ENCODE assay signal across 18 mouse cellular contexts in genomic region chr1:176823889-176824288, GRCm38 (mm10). TPM values are rescaled to one million over a fixed set of nuclear protein-coding genes. Genes with fewer than 3 reads are reported as not detected.
DNase-seq lines count a peak whose midpoint lies in the region; ATAC-seq and TF ChIP-seq lines count a peak whose summit lies in the region.
"Had no signal": no experiment of that assay in that cellular context is flagged by ENCODE, and none has a peak within 500 bp of the region (broad histone marks: within the 10 kb centered on the region; RNA-seq: fewer than 3 reads in every experiment).

No protein-coding gene starts in this region.

- DNase-seq in heart, postnatal 36 days: no peak
- DNase-seq in lung, postnatal 36 days: peak; percentile 43
- no peak for DNase-seq in lung, postnatal 4 days
- no peak for DNase-seq in heart, postnatal 0 days (ENCODE audit: low spot score)
- DNase-seq in splenic B cell, adult 2 months (ENCODE audit: low read depth, low spot score): peak; percentile 58
- no peak for DNase-seq in cerebellum, adult 11-12 months
- DNase-seq: cerebellum, postnatal 36 days; gastrocnemius, postnatal 10 days; layer of hippocampus, adult 9-11 months; thymus, postnatal 4 days had no signal

- H3K9me3 ChIP-seq in heart, embryonic 12.5 days (replicated peaks): no peaks in the 10 kb centered on the region
- no peaks in the 10 kb centered on the region for H3K9me3 ChIP-seq in heart, postnatal 0 days (replicated peaks; ENCODE audit: control insufficient read depth, low read length)
- H3K9me3 ChIP-seq: embryonic facial prominence, embryonic 15.5 days; forebrain, embryonic 13.5 days; hindbrain, embryonic 15.5 days; midbrain, embryonic 15.5 days had no signal

- H3K4me3 ChIP-seq in heart, embryonic 12.5 days: no peak overlapping the region
- H3K4me3 ChIP-seq in heart, postnatal 0 days (ENCODE audit: low read depth, low read length): no peak overlapping the region
- H3K4me3 ChIP-seq: embryonic facial prominence, embryonic 15.5 days; forebrain, embryonic 13.5 days; hindbrain, embryonic 15.5 days; midbrain, embryonic 15.5 days had no signal

- no peak for TF ChIP-seq CTCF in heart, postnatal 0 days (IDR thresholded peaks at IDR 0.05; ENCODE audit: low read depth)

- TF ChIP-seq EP300 in heart, postnatal 0 days (IDR thresholded peaks at IDR 0.05; ENCODE audit: low read depth): no peak

- ATAC-seq in heart, embryonic 12.5 days (ENCODE audit: insufficient number of reproducible peaks, low FRiP score): no peak
- peak; percentile 44; the same call in 1 of the 2 replicates for ATAC-seq in heart, postnatal 0 days (ENCODE audit: insufficient read depth, low read depth)
- ATAC-seq: CD4-positive, CD25-positive, alpha-beta regulatory T cell, adult 4 months; forebrain, embryonic 13.5 days; midbrain, embryonic 15.5 days; Patski had no signal

- H3K9ac ChIP-seq in heart, embryonic 12.5 days: 0 out of 2 replicates have a peak overlapping the region, but pooled peaks have one; percentile 8
- 0 out of 2 replicates have a peak overlapping the region, but pooled peaks have one; percentile 33 for H3K9ac ChIP-seq in heart, postnatal 0 days (replicated peaks; ENCODE audit: low read depth, low read length)
- H3K9ac ChIP-seq: embryonic facial prominence, embryonic 15.5 days; forebrain, embryonic 13.5 days; hindbrain, embryonic 15.5 days; midbrain, embryonic 15.5 days had no signal

- no peaks in the 10 kb centered on the region for H3K36me3 ChIP-seq in heart, embryonic 12.5 days
- no peaks in the 10 kb centered on the region for H3K36me3 ChIP-seq in heart, postnatal 0 days (replicated peaks; ENCODE audit: control insufficient read depth, insufficient read depth, low read length)
- no peaks in the 10 kb centered on the region; the same call in 1 of the 2 replicates for H3K36me3 ChIP-seq in splenic B cell, adult 2 months (ENCODE audit: control insufficient read depth, insufficient read depth, low read length, poor library complexity, severe bottlenecking)
- H3K36me3 ChIP-seq: embryonic facial prominence, embryonic 15.5 days; hindbrain, embryonic 15.5 days; midbrain, embryonic 15.5 days had no signal

- H3K4me2 ChIP-seq in heart, embryonic 12.5 days: peak overlapping the region; percentile 38
- H3K4me2 ChIP-seq in heart, postnatal 0 days (ENCODE audit: low read depth, low read length): peak overlapping the region; percentile 44
- H3K4me2 ChIP-seq: embryonic facial prominence, embryonic 15.5 days; forebrain, embryonic 13.5 days; hindbrain, embryonic 15.5 days; midbrain, embryonic 15.5 days had no signal

- peaks cover 59% of the 10 kb centered on the region for H3K4me1 ChIP-seq in heart, embryonic 12.5 days (replicated peaks)
- peaks cover 35% of the 10 kb centered on the region for H3K4me1 ChIP-seq in heart, postnatal 0 days (ENCODE audit: control insufficient read depth, insufficient read depth)
- H3K4me1 ChIP-seq: embryonic facial prominence, embryonic 15.5 days had no signal

- WGBS in heart, embryonic 12.5 days: 35% methylated on average over 8 of the region's 8 CpGs
- 24% methylated on average over 8 of the region's 8 CpGs for WGBS in heart, postnatal 0 days

- no peaks in the 10 kb centered on the region for H3K27me3 ChIP-seq in heart, embryonic 12.5 days (replicated peaks)
- H3K27me3 ChIP-seq in heart, postnatal 0 days (ENCODE audit: control insufficient read depth, insufficient read depth, low read length): no peaks in the 10 kb centered on the region
- H3K27me3 ChIP-seq in splenic B cell, adult 2 months (ENCODE audit: control insufficient read depth, insufficient read depth, low read length, poor library complexity, severe bottlenecking): no peaks in the 10 kb centered on the region
- H3K27me3 ChIP-seq: embryonic facial prominence, embryonic 15.5 days; forebrain, embryonic 13.5 days; hindbrain, embryonic 15.5 days; midbrain, embryonic 15.5 days; Patski had no signal

- H3K27ac ChIP-seq in heart, embryonic 12.5 days (ENCODE audit: poor library complexity, severe bottlenecking): peak overlapping the region; percentile 69
- peak overlapping the region; percentile 27; the same call in 1 of the 2 replicates for H3K27ac ChIP-seq in heart, postnatal 0 days (ENCODE audit: low read depth)
- H3K27ac ChIP-seq: embryonic facial prominence, embryonic 15.5 days; forebrain, embryonic 13.5 days; hindbrain, embryonic 15.5 days; midbrain, embryonic 15.5 days; stomach, postnatal 0 days had no signal

- intact Hi-C loops in heart, postnatal 36 days (cut with DNase I): no loop called here

RNA-seq across cellular contexts. Expression of gene Sdccag8, which starts 9.4 kb away (rescaled TPM):
- 9.0 and 10.0 TPM in 2 replicates for polyA plus RNA-seq in heart, embryonic 12.5 days (2016; fragmentation: Nextera tagmentation; extraction: Ambion mirVana)
- 1 to 10 TPM; 4.7 to 5.8 TPM for total RNA-seq in heart, postnatal 36 days (2021)
- 2.2 and 8.1 TPM in 2 replicates for total RNA-seq in heart, postnatal 0 days (2014; rRNA removed; ENCODE audit: low replicate concordance)
- 5.9 and 7.2 TPM in 2 replicates for polyA plus RNA-seq in heart, postnatal 0 days (2015; fragmentation: Nextera tagmentation; extraction: Ambion mirVana)

RNA-seq across cellular contexts. Expression of gene Cep170, which starts 10.0 kb away (rescaled TPM):
- polyA plus RNA-seq in heart, embryonic 12.5 days (2016; fragmentation: Nextera tagmentation; extraction: Ambion mirVana): 29.6 and 33.1 TPM in 2 replicates
- 10 to 100 TPM; 24.8 to 26.2 TPM for total RNA-seq in heart, postnatal 36 days (2021)
- total RNA-seq in heart, postnatal 0 days (2014; rRNA removed; ENCODE audit: low replicate concordance): 18.8 and 34.7 TPM in 2 replicates
- 7.1 and 8.5 TPM in 2 replicates for polyA plus RNA-seq in heart, postnatal 0 days (2015; fragmentation: Nextera tagmentation; extraction: Ambion mirVana)

Comparison
In these comparisons a context has a peak if more than half of its experiments do, and no peak if none do; other contexts are left out.
1. DNase-seq: peak in lung, postnatal 36 days (single experiment) and splenic B cell, adult 2 months (single experiment); none in heart, postnatal 36 days (0 of 2), lung, postnatal 4 days (0 of 2), heart, postnatal 0 days (single experiment) and cerebellum, adult 11-12 months (single experiment).